Comparison of ENCODE assay signal across 8 mouse cellular contexts in genomic region chr9:65666042-65666441, GRCm38 (mm10). TPM values are rescaled to one million over a fixed set of nuclear protein-coding genes. Genes with fewer than 3 reads are reported as not detected.
DNase-seq lines count a peak whose midpoint lies in the region; ATAC-seq lines count a peak whose summit lies in the region.

No protein-coding gene starts in this region.

- no peak for ATAC-seq in frontal cortex, adult (ENCODE audit: low TSS enrichment)

- DNase-seq in frontal cortex, postnatal 25 days (ENCODE audit: low spot score in 2 of 2), result peak; percentile 32 to 50
- peak; percentile 83 for DNase-seq in NIH3T3 (ENCODE audit: low read depth)
- DNase-seq in cerebellum, postnatal 36 days, result peak; percentile 74 to 75
- DNase-seq in gastrocnemius, postnatal 25 days, result peak; percentile 53
- DNase-seq in kidney, postnatal 36 days, result peak; percentile 80 to 92
- DNase-seq in lung, postnatal 4 days, result peak; percentile 73 to 81
- peak; percentile 38 for DNase-seq in skeletal muscle tissue, adult 2 months (ENCODE audit: low read depth, low spot score)

RNA-seq across cellular contexts. Expression of gene Oaz2, which starts 1.8 kb away (rescaled TPM):
- total RNA-seq in gastrocnemius, postnatal 25 days (2021), result 100 to 1,000 TPM; 231 to 232 TPM

RNA-seq across cellular contexts. Expression of gene Rbpms2, which starts 36.6 kb away (rescaled TPM):
- 1 to 10 TPM; 1.4 to 2.8 TPM for total RNA-seq in gastrocnemius, postnatal 25 days (2021)
